Mouse (Mus musculus): ENCODE measurements at regions not wholly inside any gene's neighbourhood (a gene's known extent, or its start where the extent isn't known, plus 50 kb on each side); places are given as distances from the start of the nearest gene placed in this dataset.

GRCm38 (mm10) chr2:173456924-173457623 is 65.3 kb upstream of the 1700021F07Rik start (continued):
- TF ChIP-seq SIN3A (IDR thresholded peaks at IDR 0.05; ENCODE audit: low read length), result no peak

GRCm38 (mm10) chr2:173457624-173458320 is 64.6 kb upstream of the 1700021F07Rik start:
- no peaks in the 10 kb centered on the region for H3K9me3 ChIP-seq (replicated peaks; ENCODE audit: insufficient read depth, low read length)
- TF ChIP-seq CHD1 (IDR thresholded peaks at IDR 0.05; ENCODE audit: low read depth, low read length) (no peak), MAZ (IDR thresholded peaks at IDR 0.05; ENCODE audit: low read depth, low read length) (no peak), MAFK (IDR thresholded peaks at IDR 0.05; ENCODE audit: borderline replicate concordance, low read depth, low read length) (no peak), MYB (IDR thresholded peaks at IDR 0.05; ENCODE audit: low read depth, low read length) (no peak), TAL1 (IDR thresholded peaks at IDR 0.05; ENCODE audit: low read length) (no peak), POLR2A (IDR thresholded peaks at IDR 0.05; ENCODE audit: control insufficient read depth in 1 of 2, insufficient read depth in 1 of 2, low read depth in 1 of 2, low read length in 2 of 2, poor library complexity in 1 of 2) (no peak), USF2 (IDR thresholded peaks at IDR 0.05; ENCODE audit: borderline replicate concordance in 1 of 2, insufficient read depth in 1 of 2, low read depth in 1 of 2, low read length in 2 of 2) (no peak), USF1 (IDR thresholded peaks at IDR 0.05; ENCODE audit: low read depth, low read length) (no peak), TBP (IDR thresholded peaks at IDR 0.05; ENCODE audit: low read depth, low read length) (no peak), MEF2A (IDR thresholded peaks at IDR 0.05; ENCODE audit: extremely low read depth, insufficient replicate concordance, low read depth, low read length, poor library complexity, severe bottlenecking) (no peak), UBTF (IDR thresholded peaks at IDR 0.05; ENCODE audit: borderline replicate concordance, insufficient read depth, low read depth, low read length) (no peak), SIN3A (IDR thresholded peaks at IDR 0.05; ENCODE audit: low read length) (no peak), KAT2A (conservative IDR thresholded peaks at IDR 0.05; ENCODE audit: low read depth, low read length) (no peak)
- no peaks in the 10 kb centered on the region for H3K4me1 ChIP-seq (ENCODE audit: control insufficient read depth in 1 of 2, insufficient read depth in 2 of 2, low read length in 2 of 2)
- no peaks in the 10 kb centered on the region for H3K27me3 ChIP-seq (ENCODE audit: control insufficient read depth in 1 of 2, insufficient read depth in 2 of 2, low read length in 2 of 2)
- H3K36me3 ChIP-seq (ENCODE audit: control insufficient read depth in 1 of 2, insufficient read depth in 2 of 2, low read length in 2 of 2), result no peaks in the 10 kb centered on the region
- no peak for DNase-seq (ENCODE audit: low read depth, low spot score)
- H3K79me2 ChIP-seq (ENCODE audit: control insufficient read depth, insufficient read depth, low read length, poor library complexity), result no peaks in the 10 kb centered on the region
- no peak overlapping the region for H3K27ac ChIP-seq (ENCODE audit: control insufficient read depth, low read depth, low read length)
- no peak overlapping the region for H3K9ac ChIP-seq (ENCODE audit: control insufficient read depth, low read depth, low read length, poor library complexity, severe bottlenecking)
- H3K4me3 ChIP-seq (ENCODE audit: control insufficient read depth in 1 of 2, insufficient read depth in 1 of 2, low read depth in 2 of 2, low read length in 2 of 2), result no peak overlapping the region

DNA sequence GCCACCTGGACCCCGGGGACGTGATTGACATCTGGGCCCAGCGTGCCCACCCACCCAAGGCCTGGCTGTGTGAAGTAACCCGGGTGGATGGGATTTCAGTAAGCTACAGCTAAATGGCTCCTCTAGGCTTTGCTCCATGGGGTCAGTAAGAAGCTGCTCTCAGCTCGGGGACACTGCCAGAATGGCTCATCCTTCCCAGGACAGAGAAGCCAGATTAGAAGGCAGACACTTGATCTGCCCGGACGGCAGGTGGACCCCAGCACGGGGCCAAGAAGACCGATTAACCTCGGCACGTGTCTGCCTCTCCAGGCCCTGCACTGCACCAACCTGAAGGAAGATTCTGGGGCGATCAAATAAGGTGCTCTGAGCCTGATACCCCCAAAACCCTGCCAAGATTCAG is 63.5 kb upstream of the 1700021F07Rik start:
- no peaks in the 10 kb centered on the region for H3K9me3 ChIP-seq (replicated peaks; ENCODE audit: insufficient read depth, low read length)
- TF ChIP-seq CHD1 (IDR thresholded peaks at IDR 0.05; ENCODE audit: low read depth, low read length) (no peak), SMC3 (IDR thresholded peaks at IDR 0.05; ENCODE audit: low read depth, low read length) (no peak), TAL1 (IDR thresholded peaks at IDR 0.05; ENCODE audit: low read length) (no peak), NELFE (IDR thresholded peaks at IDR 0.05; ENCODE audit: low read depth, low read length) (no peak), SIN3A (IDR thresholded peaks at IDR 0.05; ENCODE audit: low read length) (no peak), TBP (IDR thresholded peaks at IDR 0.05; ENCODE audit: low read depth, low read length) (no peak), POLR2AphosphoS2 (IDR thresholded peaks at IDR 0.05; ENCODE audit: low read length) (no peak), UBTF (IDR thresholded peaks at IDR 0.05; ENCODE audit: borderline replicate concordance, insufficient read depth, low read depth, low read length) (no peak), ZMIZ1 (IDR thresholded peaks at IDR 0.05; ENCODE audit: low read depth, low read length) (no peak), BHLHE40 (IDR thresholded peaks at IDR 0.05; ENCODE audit: borderline replicate concordance, low read depth, low read length) (no peak), USF1 (IDR thresholded peaks at IDR 0.05; ENCODE audit: low read depth, low read length) (no peak), HCFC1 (IDR thresholded peaks at IDR 0.05; ENCODE audit: low read depth, low read length) (no peak), RCOR1 (IDR thresholded peaks at IDR 0.05; ENCODE audit: low read depth, low read length) (no peak)
- no peaks in the 10 kb centered on the region for H3K79me2 ChIP-seq (ENCODE audit: control insufficient read depth, insufficient read depth, low read length, poor library complexity)
- no peak overlapping the region for H3K27ac ChIP-seq (ENCODE audit: control insufficient read depth, low read depth, low read length)
- H3K36me3 ChIP-seq (ENCODE audit: control insufficient read depth in 1 of 2, insufficient read depth in 2 of 2, low read length in 2 of 2), result no peaks in the 10 kb centered on the region
- H3K4me3 ChIP-seq (ENCODE audit: control insufficient read depth in 1 of 2, insufficient read depth in 1 of 2, low read depth in 2 of 2, low read length in 2 of 2), result no peak overlapping the region
- H3K27me3 ChIP-seq (ENCODE audit: control insufficient read depth in 1 of 2, insufficient read depth in 2 of 2, low read length in 2 of 2), result no peaks in the 10 kb centered on the region
- no peak overlapping the region for H3K9ac ChIP-seq (ENCODE audit: control insufficient read depth, low read depth, low read length, poor library complexity, severe bottlenecking)
- H3K4me1 ChIP-seq (ENCODE audit: control insufficient read depth in 1 of 2, insufficient read depth in 2 of 2, low read length in 2 of 2), result no peaks in the 10 kb centered on the region
- DNase-seq (ENCODE audit: low read depth, low spot score), result no peak
